Mouse (Mus musculus): ENCODE results near the gene Fermt1.

GRCm38 (mm10) chr2:132856333-132856732, 89.4 kb downstream of the Fermt1 start:
- TF ChIP-seq CHD2 (IDR thresholded peaks at IDR 0.05; ENCODE audit: low read depth, low read length) (no peak), ZC3H11A (IDR thresholded peaks at IDR 0.05; ENCODE audit: borderline replicate concordance, low read depth, low read length) (no peak)

Measured in ES-E14 (cell line).